In genomic region chr6:17478252-17478651, GRCm38 (mm10) we compare ENCODE assay signal across 17 mouse cellular contexts.
"Had no signal": no experiment of that assay in that cellular context is flagged by ENCODE, and none has a peak within 500 bp of the region (broad histone marks: within the 10 kb centered on the region; RNA-seq: fewer than 3 reads in every experiment).

No protein-coding gene starts in this region.

- H3K4me2 ChIP-seq: neural tube, embryonic 12.5 days; neural tube, embryonic 13.5 days; neural tube, embryonic 15.5 days; stomach, embryonic 15.5 days had no signal

- H3K36me3 ChIP-seq: neural tube, embryonic 12.5 days; neural tube, embryonic 13.5 days; neural tube, embryonic 15.5 days; stomach, embryonic 15.5 days had no signal

- DNase-seq: retina, postnatal 1 day; right cerebral cortex, adult 18-20 months; right cerebral cortex, postnatal 14 days; right cerebral cortex, postnatal 25 days; right cerebral cortex, postnatal 4 days; spleen, adult 18-20 months; thymus, adult 18-20 months; thymus, adult 2 months; thymus, postnatal 14 days; thymus, postnatal 25 days; thymus, postnatal 36 days; thymus, postnatal 4 days had no signal

- H3K9ac ChIP-seq: neural tube, embryonic 12.5 days; neural tube, embryonic 13.5 days; neural tube, embryonic 15.5 days; stomach, embryonic 15.5 days had no signal

- H3K27me3 ChIP-seq: neural tube, embryonic 12.5 days; neural tube, embryonic 13.5 days; neural tube, embryonic 15.5 days; stomach, embryonic 15.5 days had no signal

- H3K4me3 ChIP-seq: neural tube, embryonic 12.5 days; neural tube, embryonic 13.5 days; neural tube, embryonic 15.5 days; stomach, embryonic 15.5 days had no signal

- H3K9me3 ChIP-seq: neural tube, embryonic 12.5 days; neural tube, embryonic 13.5 days; neural tube, embryonic 15.5 days; stomach, embryonic 15.5 days had no signal

- H3K4me1 ChIP-seq: neural tube, embryonic 12.5 days; neural tube, embryonic 13.5 days; neural tube, embryonic 15.5 days; stomach, embryonic 15.5 days had no signal

- H3K27ac ChIP-seq: neural tube, embryonic 12.5 days; neural tube, embryonic 13.5 days; neural tube, embryonic 15.5 days; stomach, embryonic 15.5 days; stomach, postnatal 0 days had no signal
